Mouse (Mus musculus) limb, embryonic 15.5 days (tissue): ENCODE data around the gene Hdac4. TPM values are rescaled to one million over a fixed set of nuclear protein-coding genes. Genes with fewer than 3 reads are reported as not detected.

Experiments used
- ATAC-seq: fragments of 200-750 bp; cut with Nextera tagmentation; 2 replicates; pipeline ENCODE4 v1.8.0; 2017; ENCODE audit warnings: low read depth, moderate TSS enrichment; ENCODE audit not compliant: insufficient number of reproducible peaks, low FRiP score, low TSS enrichment
- H3K27ac ChIP-seq: fragments of 300-500 bp; sonication (generic); 2 replicates; pipeline ENCODE4 v1.5.1; 2015; ENCODE audit warnings: moderate library complexity, mild to moderate bottlenecking, inconsistent platforms
- H3K27me3 ChIP-seq: fragments of 300-500 bp; sonication (generic); 2 replicates; pipeline ENCODE4 v1.6.1; 2015; ENCODE audit warnings: inconsistent platforms
- H3K36me3 ChIP-seq: fragments of 300-500 bp; sonication (generic); 2 replicates; pipeline ENCODE4 v1.6.1; 2015; ENCODE audit warnings: inconsistent platforms
- H3K4me1 ChIP-seq: fragments of 300-500 bp; sonication (generic); 2 replicates; pipeline ENCODE4 v1.6.1; 2015; ENCODE audit warnings: inconsistent platforms
- H3K4me2 ChIP-seq: fragments of 300-500 bp; sonication (generic); 2 replicates; pipeline ENCODE4 v1.6.1; 2015; ENCODE audit warnings: mild to moderate bottlenecking, inconsistent platforms
- H3K4me3 ChIP-seq: fragments of 300-500 bp; sonication (generic); 2 replicates; pipeline ENCODE4 v1.5.1; 2015; ENCODE audit warnings: mild to moderate bottlenecking, inconsistent platforms
- H3K9ac ChIP-seq: fragments of 300-500 bp; sonication (generic); 2 replicates; pipeline ENCODE4 v1.6.1; 2015; ENCODE audit warnings: inconsistent platforms
- H3K9me3 ChIP-seq: fragments of 300-500 bp; sonication (generic); 2 replicates; pipeline ENCODE4 v1.6.1; 2016; ENCODE audit warnings: inconsistent platforms
- WGBS: fragments of 180-500 bp; shearing (Covaris S2); methylation state at CpG from one replicate; pipeline ENCODE4 v1.1.7; 2015; 5-methylcytosine and 5-hydroxymethylcytosine counted together
- polyA plus RNA-seq: library from polyadenylated mRNA; unstranded; fragments of >200 nt; fragmentation: Nextera tagmentation; extraction: Ambion mirVana; gene quantifications from 2 replicates; pipeline ENCODE4 v1.2.1, GENCODE M21; 2015

The Hdac4 gene
- polyA plus RNA-seq, 1 experiment from 2014 or later: 24.1 TPM

- Histone ChIP-seq H3K9me3 (no peaks in the 10 kb centered on the region), H3K4me1 (peaks cover 3% of the 10 kb centered on the region; the same call in 1 of the 2 replicates)
Observed at GRCm38 (mm10) chr1:92106486-92107160, 88.9 kb downstream of the Hdac4 start.

GRCm38 (mm10) chr1:92104718-92105117 is 90.8 kb downstream of the Hdac4 start:
- no peak overlapping the region for H3K27ac ChIP-seq
- ATAC-seq: no peak
- no peaks in the 10 kb centered on the region for H3K27me3 ChIP-seq
- H3K9me3 ChIP-seq: no peaks in the 10 kb centered on the region
- H3K4me3 ChIP-seq: no peak overlapping the region
- 75% methylated on average over 3 of the region's 3 CpGs for WGBS
- no peak overlapping the region for H3K9ac ChIP-seq
- H3K4me1 ChIP-seq: no peaks in the 10 kb centered on the region
- H3K36me3 ChIP-seq: no peaks in the 10 kb centered on the region
- H3K4me2 ChIP-seq: no peak overlapping the region

More at GRCm38 (mm10) chr1:92106486-92107160, 88.9 kb downstream of the Hdac4 start:
- WGBS: 80% methylated on average over 4 of the region's 4 CpGs
- Histone ChIP-seq H3K36me3 (no peaks in the 10 kb centered on the region), H3K27ac (no peak overlapping the region), H3K27me3 (no peaks in the 10 kb centered on the region), H3K4me3 (no peak overlapping the region), H3K9ac (no peak overlapping the region), H3K4me2 (no peak overlapping the region)
- ATAC-seq: no peak

- H3K4me3 ChIP-seq: no peak overlapping the region
- ATAC-seq: no peak
- H3K9ac ChIP-seq: no peak overlapping the region
- H3K36me3 ChIP-seq: no peaks in the 10 kb centered on the region
- no peak overlapping the region for H3K27ac ChIP-seq
- no peak overlapping the region for H3K4me2 ChIP-seq
- no peaks in the 10 kb centered on the region for H3K27me3 ChIP-seq
- no peaks in the 10 kb centered on the region for H3K9me3 ChIP-seq
- 0 out of 2 replicates have a peak, but pooled peaks cover 3% of the 10 kb centered on the region for H3K4me1 ChIP-seq
Observed at GRCm38 (mm10) chr1:92103971-92104370, 91.5 kb downstream of the Hdac4 start.

- 67% methylated on average over 3 of the region's 3 CpGs for WGBS
- no peaks in the 10 kb centered on the region for H3K36me3 ChIP-seq
- H3K4me3 ChIP-seq: no peak overlapping the region
- H3K4me1 ChIP-seq: 0 out of 2 replicates have a peak, but pooled peaks cover 3% of the 10 kb centered on the region
- no peaks in the 10 kb centered on the region for H3K27me3 ChIP-seq
- H3K4me2 ChIP-seq: no peak overlapping the region
- H3K27ac ChIP-seq: no peak overlapping the region
- no peak overlapping the region for H3K9ac ChIP-seq
- no peak for ATAC-seq
- no peaks in the 10 kb centered on the region for H3K9me3 ChIP-seq
Observed at GRCm38 (mm10) chr1:92103377-92103776, 92.1 kb downstream of the Hdac4 start.

- H3K4me1 ChIP-seq: 0 out of 2 replicates have a peak, but pooled peaks cover 3% of the 10 kb centered on the region
- H3K27ac ChIP-seq: no peak overlapping the region
- no peak for ATAC-seq
- WGBS: 91% methylated on average over 1 of the region's 1 CpGs
- H3K4me2 ChIP-seq: no peak overlapping the region
- no peak overlapping the region for H3K4me3 ChIP-seq
- no peaks in the 10 kb centered on the region for H3K27me3 ChIP-seq
- H3K9ac ChIP-seq: no peak overlapping the region
- no peaks in the 10 kb centered on the region for H3K36me3 ChIP-seq
- no peaks in the 10 kb centered on the region for H3K9me3 ChIP-seq
Observed at GRCm38 (mm10) chr1:92102825-92103224, 92.7 kb downstream of the Hdac4 start.

GRCm38 (mm10) chr1:92100371-92100891 is 95.1 kb downstream of the Hdac4 start:
- no peaks in the 10 kb centered on the region for H3K9me3 ChIP-seq
- H3K27ac ChIP-seq: no peak overlapping the region
- no peak overlapping the region for H3K4me2 ChIP-seq
- 63% methylated on average over 4 of the region's 4 CpGs for WGBS
- H3K27me3 ChIP-seq: no peaks in the 10 kb centered on the region
- ATAC-seq: no peak
- H3K4me3 ChIP-seq: no peak overlapping the region
- no peaks in the 10 kb centered on the region for H3K36me3 ChIP-seq
- no peak overlapping the region for H3K9ac ChIP-seq
- H3K4me1 ChIP-seq: 0 out of 2 replicates have a peak, but pooled peaks cover 3% of the 10 kb centered on the region

- no peaks in the 10 kb centered on the region for H3K27me3 ChIP-seq
- no peak overlapping the region for H3K4me2 ChIP-seq
- WGBS: 88% methylated on average over 4 of the region's 4 CpGs
- H3K4me3 ChIP-seq: no peak overlapping the region
- H3K4me1 ChIP-seq: 0 out of 2 replicates have a peak, but pooled peaks cover 3% of the 10 kb centered on the region
- H3K36me3 ChIP-seq: no peaks in the 10 kb centered on the region
- H3K9me3 ChIP-seq: no peaks in the 10 kb centered on the region
- H3K9ac ChIP-seq: no peak overlapping the region
- no peak; the same call in 1 of the 2 replicates for ATAC-seq
- H3K27ac ChIP-seq: peak overlapping the region; percentile 57
Observed at GRCm38 (mm10) chr1:92099964-92100363, 95.5 kb downstream of the Hdac4 start.

- Histone ChIP-seq H3K27ac (peak overlapping the region; percentile 7; the same call in 1 of the 2 replicates), H3K36me3 (no peaks in the 10 kb centered on the region), H3K9me3 (no peaks in the 10 kb centered on the region), H3K4me3 (no peak overlapping the region), H3K4me1 (0 out of 2 replicates have a peak, but pooled peaks cover 3% of the 10 kb centered on the region), H3K9ac (no peak overlapping the region), H3K4me2 (no peak overlapping the region), H3K27me3 (no peaks in the 10 kb centered on the region)
- 56% methylated on average over 4 of the region's 4 CpGs for WGBS
- ATAC-seq: peak; percentile 44; the same call in 1 of the 2 replicates
Observed at GRCm38 (mm10) chr1:92099502-92099901, 96.0 kb downstream of the Hdac4 start.

GRCm38 (mm10) chr1:92098456-92098855 is 97.0 kb downstream of the Hdac4 start:
- Histone ChIP-seq H3K9ac (no peak overlapping the region), H3K36me3 (no peaks in the 10 kb centered on the region), H3K4me3 (no peak overlapping the region), H3K4me2 (no peak overlapping the region), H3K4me1 (0 out of 2 replicates have a peak, but pooled peaks cover 3% of the 10 kb centered on the region), H3K27ac (no peak overlapping the region), H3K27me3 (no peaks in the 10 kb centered on the region), H3K9me3 (no peaks in the 10 kb centered on the region)
- no peak for ATAC-seq
- WGBS: 85% methylated on average over 3 of the region's 3 CpGs

- Histone ChIP-seq H3K36me3 (no peaks in the 10 kb centered on the region), H3K4me2 (no peak overlapping the region), H3K9me3 (no peaks in the 10 kb centered on the region), H3K4me3 (no peak overlapping the region), H3K27me3 (no peaks in the 10 kb centered on the region), H3K9ac (no peak overlapping the region), H3K4me1 (0 out of 2 replicates have a peak, but pooled peaks cover 3% of the 10 kb centered on the region), H3K27ac (no peak overlapping the region)
- WGBS: 68% methylated on average over 3 of the region's 3 CpGs
- ATAC-seq: no peak
Observed at GRCm38 (mm10) chr1:92096991-92097525, 98.4 kb downstream of the Hdac4 start.

GRCm38 (mm10) chr1:92092286-92092685 is 103.2 kb downstream of the Hdac4 start:
- Histone ChIP-seq H3K36me3 (peaks cover 3% of the 10 kb centered on the region; the same call in 1 of the 2 replicates), H3K27me3 (no peaks in the 10 kb centered on the region), H3K9ac (no peak overlapping the region), H3K4me2 (no peak overlapping the region), H3K9me3 (no peaks in the 10 kb centered on the region), H3K4me1 (peaks cover 1% of the 10 kb centered on the region), H3K4me3 (no peak overlapping the region), H3K27ac (no peak overlapping the region)
- no peak for ATAC-seq
- WGBS: 91% methylated on average over 4 of the region's 4 CpGs

GRCm38 (mm10) chr1:92087821-92088220 is 107.7 kb downstream of the Hdac4 start:
- H3K27ac ChIP-seq: no peak overlapping the region
- H3K9ac ChIP-seq: no peak overlapping the region
- ATAC-seq: no peak
- peaks cover 28% of the 10 kb centered on the region for H3K4me1 ChIP-seq
- peaks cover 3% of the 10 kb centered on the region; the same call in 1 of the 2 replicates for H3K36me3 ChIP-seq
- H3K9me3 ChIP-seq: no peaks in the 10 kb centered on the region
- no peak overlapping the region for H3K4me2 ChIP-seq
- H3K27me3 ChIP-seq: no peaks in the 10 kb centered on the region
- H3K4me3 ChIP-seq: no peak overlapping the region
- 75% methylated on average over 2 of the region's 2 CpGs for WGBS
